Mouse (Mus musculus) forebrain, embryonic 11.5 days (tissue): ENCODE measurements around the gene Afap1l2. TPM values are rescaled to one million over a fixed set of nuclear protein-coding genes. Genes with fewer than 3 reads are reported as not detected.

Experiments used
- ATAC-seq: fragments of 200-750 bp; cut with Nextera tagmentation; replicated peaks from 2 replicates; pipeline ENCODE4 v1.8.0; 2017; ENCODE audit warnings: moderate TSS enrichment; ENCODE audit not compliant: low FRiP score
- DNase-seq: peaks from one replicate; pipeline ENCODE4 v3.0.0-alpha.2; 2017; ENCODE audit warnings: low spot score
- H3K27ac ChIP-seq: fragments of 300-500 bp; sonication (generic); 2 replicates; pipeline ENCODE4 v1.5.1; 2014; ENCODE audit warnings: low read depth, low read length
- H3K27me3 ChIP-seq: fragments of 300-500 bp; sonication (generic); 2 replicates; pipeline ENCODE4 v1.6.1; 2014; ENCODE audit warnings: mild to moderate bottlenecking, low read length, mixed read lengths; ENCODE audit not compliant: control insufficient read depth, insufficient read depth
- H3K36me3 ChIP-seq: fragments of 300-500 bp; sonication (generic); 2 replicates; pipeline ENCODE4 v1.6.1; 2014; ENCODE audit warnings: mild to moderate bottlenecking, low read length, moderate library complexity, mixed read lengths; ENCODE audit not compliant: control insufficient read depth, insufficient read depth
- H3K4me1 ChIP-seq: fragments of 300-500 bp; sonication (generic); replicated peaks from 2 replicates; pipeline ENCODE4 v1.6.1; 2014; ENCODE audit warnings: low read length, mixed read lengths; ENCODE audit not compliant: control insufficient read depth, insufficient read depth
- H3K4me2 ChIP-seq: fragments of 300-500 bp; sonication (generic); 2 replicates; pipeline ENCODE4 v1.6.1; 2014; ENCODE audit warnings: low read depth, mild to moderate bottlenecking, low read length, moderate library complexity, mixed read lengths; ENCODE audit not compliant: severe bottlenecking
- H3K4me3 ChIP-seq: fragments of 300-500 bp; sonication (generic); 2 replicates; pipeline ENCODE4 v1.5.1; 2014; ENCODE audit warnings: low read depth, low read length
- H3K9ac ChIP-seq: fragments of 300-500 bp; sonication (generic); 2 replicates; pipeline ENCODE4 v1.6.1; 2014; ENCODE audit warnings: low read length
- H3K9me3 ChIP-seq: fragments of 300-500 bp; sonication (generic); 2 replicates; pipeline ENCODE4 v1.6.1; 2016; ENCODE audit warnings: low read length, mixed read lengths; ENCODE audit not compliant: control insufficient read depth
- WGBS: fragments of 180-500 bp; shearing (Covaris S2); extraction: QIAGEN DNeasy Blood & Tissue Kit; methylation state at CpG from one replicate; pipeline ENCODE4 v1.1.7; 2014; 5-methylcytosine and 5-hydroxymethylcytosine counted together
- polyA plus RNA-seq: library from polyadenylated mRNA; unstranded; fragments of >200 nt; fragmentation: Nextera tagmentation; extraction: Ambion mirVana; gene quantifications from 2 replicates; pipeline ENCODE4 v1.2.1, GENCODE M21; 2014

Afap1l2 gene
- polyA plus RNA-seq, 1 experiment from 2014 or later = 2.4 TPM

- no peaks in the 10 kb centered on the region for H3K36me3 ChIP-seq
- H3K27ac ChIP-seq = no peak overlapping the region
- no peak overlapping the region for H3K9ac ChIP-seq
- H3K4me2 ChIP-seq = no peak overlapping the region
- no peaks in the 10 kb centered on the region for H3K4me1 ChIP-seq
- no peak overlapping the region for H3K4me3 ChIP-seq
- no peaks in the 10 kb centered on the region for H3K27me3 ChIP-seq
- no peak for DNase-seq
- H3K9me3 ChIP-seq = no peaks in the 10 kb centered on the region
- WGBS = 91% methylated on average over 4 of the region's 4 CpGs
- ATAC-seq = no peak
Observed at GRCm38 (mm10) chr19:56958011-56958410, 50.0 kb downstream of the Afap1l2 start.

- ATAC-seq (no peak), DNase-seq (no peak)
- no peak overlapping the region for H3K9ac ChIP-seq
- 79% methylated on average over 20 of the region's 20 CpGs for WGBS
- no peaks in the 10 kb centered on the region for H3K9me3 ChIP-seq
- H3K36me3 ChIP-seq = no peaks in the 10 kb centered on the region
- H3K4me2 ChIP-seq = no peak overlapping the region
- H3K4me1 ChIP-seq = no peaks in the 10 kb centered on the region
- no peak overlapping the region for H3K27ac ChIP-seq
- H3K27me3 ChIP-seq = no peaks in the 10 kb centered on the region
- H3K4me3 ChIP-seq = no peak overlapping the region
Observed at GRCm38 (mm10) chr19:56955568-56956513, 52.2 kb downstream of the Afap1l2 start.

GRCm38 (mm10) chr19:56954857-56955256 is 53.2 kb downstream of the Afap1l2 start:
- no peaks in the 10 kb centered on the region for H3K9me3 ChIP-seq

DNA sequence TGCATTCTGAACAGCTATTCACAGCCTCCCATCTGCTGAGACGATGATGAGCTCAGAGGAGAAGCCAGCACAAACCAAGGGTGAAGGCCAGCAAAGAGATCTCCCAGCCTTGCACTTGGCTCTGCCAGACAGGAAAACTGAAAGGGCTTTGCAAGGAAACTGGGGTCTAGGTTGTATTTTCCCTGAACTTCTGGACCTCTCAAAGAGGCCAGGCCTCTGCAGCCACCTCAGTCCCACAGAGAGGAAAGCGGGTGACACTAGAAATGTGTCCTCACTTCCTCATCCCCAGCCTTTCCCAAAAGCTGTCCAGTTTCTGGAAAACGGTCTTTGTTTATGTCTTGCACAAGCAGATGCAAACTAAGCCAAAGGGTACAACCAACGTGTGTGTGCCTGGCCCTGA is 54.2 kb downstream of the Afap1l2 start:
- Histone ChIP-seq H3K27me3 (no peaks in the 10 kb centered on the region), H3K27ac (no peak overlapping the region), H3K4me3 (no peak overlapping the region), H3K4me2 (no peak overlapping the region), H3K9ac (no peak overlapping the region), H3K36me3 (no peaks in the 10 kb centered on the region), H3K9me3 (no peaks in the 10 kb centered on the region), H3K4me1 (no peaks in the 10 kb centered on the region)
- no peak for ATAC-seq
- no peak for DNase-seq
- 90% methylated on average over 4 of the region's 4 CpGs for WGBS

More at GRCm38 (mm10) chr19:56954857-56955256, 53.2 kb downstream of the Afap1l2 start:
- no peak overlapping the region for H3K9ac ChIP-seq
- DNase-seq (no peak), ATAC-seq (no peak)
- H3K36me3 ChIP-seq = no peaks in the 10 kb centered on the region
- no peak overlapping the region for H3K27ac ChIP-seq
- no peaks in the 10 kb centered on the region for H3K27me3 ChIP-seq
- no peak overlapping the region for H3K4me3 ChIP-seq
- 91% methylated on average over 13 of the region's 13 CpGs for WGBS
- H3K4me1 ChIP-seq = no peaks in the 10 kb centered on the region
- H3K4me2 ChIP-seq = no peak overlapping the region

DNA sequence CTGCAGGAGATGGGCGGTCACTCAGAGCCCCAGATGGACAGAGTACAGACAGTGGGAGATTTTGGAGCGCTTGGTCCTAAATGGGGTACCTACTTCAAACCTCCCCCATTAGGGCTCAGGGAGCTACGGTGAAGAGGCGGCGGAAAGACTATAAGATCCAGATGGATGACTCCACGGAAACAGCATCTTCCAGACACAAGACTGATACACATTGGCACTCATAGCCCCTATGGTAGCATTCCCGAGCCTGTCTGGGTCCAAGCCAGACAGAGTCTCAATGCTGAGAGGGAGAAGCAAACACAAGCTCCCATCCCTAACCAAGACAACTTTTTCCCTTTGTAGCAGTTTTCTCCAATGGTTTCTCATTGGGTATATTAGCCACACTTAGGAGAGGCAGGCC is 57.2 kb downstream of the Afap1l2 start:
- 84% methylated on average over 7 of the region's 7 CpGs for WGBS
- H3K27me3 ChIP-seq = no peaks in the 10 kb centered on the region
- no peak for DNase-seq

DNA sequence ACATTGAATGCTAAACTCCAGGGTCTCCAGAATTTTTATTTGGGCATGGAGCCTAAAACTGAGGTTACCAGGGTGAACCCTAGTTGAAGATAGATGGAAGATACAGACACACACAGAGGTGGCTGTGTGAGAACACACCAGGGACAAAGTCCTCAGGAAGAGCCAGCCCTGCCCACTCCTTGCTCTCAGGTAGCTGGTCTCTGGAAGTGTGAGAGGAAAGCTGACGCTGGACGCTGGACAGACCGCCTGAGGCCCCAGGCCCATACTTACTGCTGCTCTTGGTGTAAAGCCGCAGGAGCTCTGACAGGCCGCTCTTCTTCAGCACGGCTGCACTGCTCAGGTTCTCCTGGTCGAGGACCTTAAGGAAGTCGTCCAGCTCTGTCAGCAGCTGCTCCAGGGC is 58.2 kb downstream of the Afap1l2 start:
- Histone ChIP-seq H3K27ac (no peak overlapping the region), H3K9ac (no peak overlapping the region), H3K9me3 (no peaks in the 10 kb centered on the region), H3K4me1 (no peaks in the 10 kb centered on the region), H3K4me3 (no peak overlapping the region), H3K4me2 (no peak overlapping the region), H3K27me3 (no peaks in the 10 kb centered on the region), H3K36me3 (no peaks in the 10 kb centered on the region)
- WGBS = 84% methylated on average over 8 of the region's 8 CpGs
- no peak for DNase-seq
- ATAC-seq = no peak

More for the DNA sequence above, 57.2 kb downstream of the Afap1l2 start:
- H3K4me1 ChIP-seq = no peaks in the 10 kb centered on the region
- H3K4me3 ChIP-seq = no peak overlapping the region
- no peak overlapping the region for H3K9ac ChIP-seq
- H3K36me3 ChIP-seq = no peaks in the 10 kb centered on the region
- no peaks in the 10 kb centered on the region for H3K9me3 ChIP-seq
- no peak overlapping the region for H3K27ac ChIP-seq
- ATAC-seq = no peak
- H3K4me2 ChIP-seq = no peak overlapping the region

- DNase-seq (no peak), ATAC-seq (no peak)
- H3K9ac ChIP-seq = no peak overlapping the region
- H3K27me3 ChIP-seq = no peaks in the 10 kb centered on the region
- no peak overlapping the region for H3K4me3 ChIP-seq
- H3K4me1 ChIP-seq = no peaks in the 10 kb centered on the region
- WGBS = 83% methylated on average over 6 of the region's 6 CpGs
- H3K27ac ChIP-seq = no peak overlapping the region
- no peak overlapping the region for H3K4me2 ChIP-seq
- H3K36me3 ChIP-seq = no peaks in the 10 kb centered on the region
- H3K9me3 ChIP-seq = no peaks in the 10 kb centered on the region
Observed at GRCm38 (mm10) chr19:56947971-56948610, 59.9 kb downstream of the Afap1l2 start.

DNA sequence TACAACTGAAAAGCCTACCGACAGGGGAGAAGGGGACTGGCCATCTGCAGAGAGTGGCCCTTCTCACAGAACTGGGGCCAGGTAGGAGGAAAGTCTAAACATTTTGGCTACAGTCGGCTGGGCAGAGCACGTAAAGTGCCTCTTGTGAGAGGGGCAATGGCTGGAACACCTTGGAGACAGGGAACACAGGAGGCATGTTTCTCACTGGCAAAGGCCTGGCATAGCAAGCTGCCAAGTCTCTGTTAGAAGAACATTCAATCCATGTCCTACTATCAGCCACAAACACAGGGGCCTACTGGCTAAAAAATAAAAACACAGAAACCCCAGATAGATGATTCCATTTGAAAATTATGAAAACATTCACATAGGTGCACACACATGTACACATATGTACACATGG is 61.3 kb downstream of the Afap1l2 start:
- ATAC-seq (no peak), DNase-seq (no peak)
- H3K4me3 ChIP-seq = no peak overlapping the region
- H3K4me2 ChIP-seq = no peak overlapping the region
- H3K36me3 ChIP-seq = no peaks in the 10 kb centered on the region
- H3K4me1 ChIP-seq = no peaks in the 10 kb centered on the region
- 91% methylated on average over 3 of the region's 3 CpGs for WGBS
- no peak overlapping the region for H3K9ac ChIP-seq
- no peak overlapping the region for H3K27ac ChIP-seq
- H3K27me3 ChIP-seq = no peaks in the 10 kb centered on the region
- no peaks in the 10 kb centered on the region for H3K9me3 ChIP-seq
